Mouse (Mus musculus) forebrain, embryonic 16.5 days (tissue): ENCODE measurements around the gene Nck2. TPM values are rescaled to one million over a fixed set of nuclear protein-coding genes. Genes with fewer than 3 reads are reported as not detected.

Experiments
- ATAC-seq: fragments of 200-750 bp; cut with Nextera tagmentation; 2 replicates; pipeline ENCODE4 v1.8.0; 2017; ENCODE audit warnings: mild to moderate bottlenecking, moderate library complexity
- H3K27ac ChIP-seq: fragments of 300-500 bp; sonication (generic); 2 replicates; pipeline ENCODE4 v1.5.1; 2014; ENCODE audit warnings: low read length, control low read depth
- H3K27me3 ChIP-seq: fragments of 300-500 bp; sonication (generic); replicated peaks from 2 replicates; pipeline ENCODE4 v1.6.1; 2014; ENCODE audit warnings: low read length; ENCODE audit not compliant: control insufficient read depth, insufficient read depth
- H3K36me3 ChIP-seq: fragments of 300-500 bp; sonication (generic); 2 replicates; pipeline ENCODE4 v1.6.1; 2014; ENCODE audit not compliant: control insufficient read depth, insufficient read depth
- H3K4me1 ChIP-seq: fragments of 300-500 bp; sonication (generic); replicated peaks from 2 replicates; pipeline ENCODE4 v1.6.1; 2014; ENCODE audit warnings: low read length; ENCODE audit not compliant: control insufficient read depth, insufficient read depth
- H3K4me2 ChIP-seq: fragments of 300-500 bp; sonication (generic); 2 replicates; pipeline ENCODE4 v1.6.1; 2014; ENCODE audit warnings: mild to moderate bottlenecking, low read length, control low read depth
- H3K4me3 ChIP-seq: fragments of 300-500 bp; sonication (generic); replicated peaks from 2 replicates; pipeline ENCODE4 v1.5.1; 2014; ENCODE audit warnings: mild to moderate bottlenecking, low read length, control low read depth
- H3K9ac ChIP-seq: fragments of 300-500 bp; sonication (generic); replicated peaks from 2 replicates; pipeline ENCODE4 v1.6.1; 2014; ENCODE audit warnings: low read depth, low read length, control low read depth
- H3K9me3 ChIP-seq: fragments of 300-500 bp; sonication (generic); 2 replicates; pipeline ENCODE4 v1.6.1; 2016; ENCODE audit warnings: low read length; ENCODE audit not compliant: control insufficient read depth
- WGBS: fragments of 180-500 bp; shearing (Covaris S2); extraction: QIAGEN DNeasy Blood & Tissue Kit; methylation state at CpG from one replicate; pipeline ENCODE4 v1.1.7; 2014; 5-methylcytosine and 5-hydroxymethylcytosine counted together
- polyA plus RNA-seq: library from polyadenylated mRNA; unstranded; fragments of >200 nt; fragmentation: Nextera tagmentation; extraction: Ambion mirVana; gene quantifications from 2 replicates; pipeline ENCODE4 v1.2.1, GENCODE M21; 2015

The Nck2 gene
- polyA plus RNA-seq, 1 experiment from 2014 or later, result 53.4 TPM

DNA sequence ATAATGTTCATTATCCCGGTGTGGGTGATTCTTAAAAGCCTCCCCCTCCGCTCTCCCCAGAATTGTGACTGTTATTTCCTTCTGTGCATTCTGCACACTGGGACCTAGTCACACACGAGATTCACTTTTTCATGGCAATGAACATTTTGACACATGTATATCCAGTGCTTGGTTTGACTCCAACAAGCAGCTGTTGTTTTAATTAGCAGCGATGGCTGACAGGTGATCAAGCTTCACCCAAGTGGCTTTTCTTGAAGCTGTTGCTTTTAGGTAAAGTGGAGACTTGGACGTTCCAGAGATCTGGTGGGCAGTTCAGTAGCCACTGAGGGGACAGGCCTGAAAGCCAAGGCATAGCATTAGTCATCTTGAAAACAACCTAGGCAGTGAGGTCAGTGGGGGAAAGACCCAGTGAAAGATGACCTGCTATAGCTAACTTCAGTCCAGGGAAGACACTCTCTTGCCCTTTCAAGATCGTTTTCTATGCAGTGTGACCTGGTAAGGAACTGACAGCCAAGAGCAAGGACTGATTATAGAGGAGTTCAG, 17.3 kb upstream of the Nck2 start:
- no peaks in the 10 kb centered on the region for H3K27me3 ChIP-seq
- H3K9ac ChIP-seq, result no peak overlapping the region
- H3K4me1 ChIP-seq, result peaks cover 9% of the 10 kb centered on the region
- no peak overlapping the region for H3K4me3 ChIP-seq
- ATAC-seq, result peak; percentile 65
- H3K4me2 ChIP-seq, result no peak overlapping the region
- WGBS, result 56% methylated on average over 6 of the region's 6 CpGs
- no peaks in the 10 kb centered on the region for H3K36me3 ChIP-seq
- peak overlapping the region; percentile 50 for H3K27ac ChIP-seq
- no peaks in the 10 kb centered on the region for H3K9me3 ChIP-seq

DNA sequence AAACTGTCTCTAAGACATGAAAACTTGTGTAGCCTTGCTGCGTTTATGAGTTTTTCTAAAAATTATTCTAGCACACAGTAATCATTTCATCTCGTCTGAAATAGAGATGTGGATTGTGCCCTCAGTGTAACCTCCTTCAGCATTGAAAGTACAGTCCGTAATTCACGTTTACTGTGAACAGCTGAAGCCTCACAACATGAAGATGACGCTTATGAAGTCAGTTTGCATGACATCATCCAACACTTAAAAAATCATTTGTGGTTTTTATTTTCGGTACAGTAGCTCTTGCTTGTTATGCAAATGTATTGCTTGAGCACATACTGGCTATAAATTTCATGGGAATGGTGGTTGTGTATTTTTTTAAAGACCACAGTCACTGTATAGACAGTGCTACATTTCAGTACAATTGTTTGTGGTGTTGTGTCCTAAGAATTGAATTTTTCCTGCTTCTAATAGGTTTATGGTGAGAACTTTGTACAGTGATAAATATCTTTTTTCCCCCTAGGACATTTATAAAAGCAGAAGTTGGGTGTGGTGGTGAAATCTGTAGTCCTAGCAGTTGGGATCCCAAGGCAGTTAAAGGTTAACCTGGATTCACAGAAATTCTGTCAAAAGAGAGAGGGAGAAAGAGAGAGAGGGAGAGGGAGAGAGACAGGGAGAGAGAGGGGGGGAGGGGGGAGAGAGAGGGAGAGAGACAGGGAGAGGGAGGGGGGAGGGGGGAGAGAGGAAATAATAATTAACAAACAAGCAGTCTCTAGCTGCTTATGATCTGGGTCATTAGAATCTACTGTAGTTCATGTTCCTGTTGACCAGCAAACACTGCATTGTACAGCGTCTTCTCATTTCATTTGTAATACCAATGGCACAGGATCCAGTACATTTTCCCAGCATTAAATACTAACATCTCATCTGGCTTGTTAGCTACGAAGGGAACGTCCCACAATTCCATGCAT, 14.2 kb upstream of the Nck2 start:
- peaks cover 9% of the 10 kb centered on the region for H3K4me1 ChIP-seq
- no peaks in the 10 kb centered on the region for H3K9me3 ChIP-seq
- no peak overlapping the region for H3K4me3 ChIP-seq
- H3K27ac ChIP-seq, result no peak overlapping the region
- ATAC-seq, result no peak
- 83% methylated on average over 9 of the region's 9 CpGs for WGBS
- H3K9ac ChIP-seq, result no peak overlapping the region
- no peak overlapping the region for H3K4me2 ChIP-seq
- no peaks in the 10 kb centered on the region for H3K27me3 ChIP-seq
- no peaks in the 10 kb centered on the region for H3K36me3 ChIP-seq

DNA sequence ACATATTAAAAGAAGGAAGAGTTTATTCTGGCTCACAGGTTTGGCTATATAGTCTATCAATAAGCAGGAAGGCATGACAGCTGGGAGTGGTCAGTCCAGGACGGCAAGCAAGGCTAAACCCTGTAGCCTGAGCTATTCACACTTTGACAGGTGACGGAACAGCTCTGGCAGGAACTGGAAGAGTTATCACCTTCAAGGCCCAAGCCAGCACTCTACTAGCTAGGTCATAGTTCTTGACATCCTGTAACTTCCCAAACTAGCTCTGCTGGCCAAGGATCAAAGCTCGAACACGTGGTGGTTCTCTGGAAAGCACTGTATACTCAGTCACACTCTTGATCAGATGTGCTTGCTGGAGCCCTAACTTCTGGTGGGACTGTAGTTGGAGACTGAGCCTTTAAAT, 10.5 kb upstream of the Nck2 start:
- Histone ChIP-seq H3K36me3 (no peaks in the 10 kb centered on the region), H3K9me3 (no peaks in the 10 kb centered on the region), H3K27ac (no peak overlapping the region), H3K4me2 (no peak overlapping the region), H3K4me1 (no peaks in the 10 kb centered on the region), H3K9ac (no peak overlapping the region), H3K27me3 (no peaks in the 10 kb centered on the region), H3K4me3 (no peak overlapping the region)
- 87% methylated on average over 4 of the region's 4 CpGs for WGBS
- no peak for ATAC-seq

DNA sequence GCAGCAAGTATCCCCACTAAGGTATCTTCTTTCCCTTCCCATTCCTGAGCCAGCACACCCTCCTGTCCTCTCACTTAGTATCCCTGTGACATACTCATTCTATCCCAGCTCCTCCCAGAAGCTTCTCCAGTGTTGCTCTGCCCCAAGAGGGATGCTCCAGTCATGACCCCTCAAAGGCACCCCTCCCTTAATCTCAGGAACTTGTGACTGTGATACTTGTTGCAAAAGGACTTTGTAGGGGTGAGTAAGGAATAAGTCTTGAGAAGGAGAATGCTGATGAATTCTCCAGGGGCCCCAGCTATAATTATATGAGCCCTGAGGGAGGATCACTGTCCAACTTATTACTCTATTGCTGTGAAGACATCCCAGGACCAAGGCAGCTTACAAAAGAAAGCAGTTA, 7.8 kb upstream of the Nck2 start:
- no peaks in the 10 kb centered on the region for H3K9me3 ChIP-seq
- no peak overlapping the region for H3K4me2 ChIP-seq
- no peak overlapping the region for H3K9ac ChIP-seq
- H3K4me3 ChIP-seq, result no peak overlapping the region
- H3K27me3 ChIP-seq, result no peaks in the 10 kb centered on the region
- no peak for ATAC-seq
- H3K4me1 ChIP-seq, result no peaks in the 10 kb centered on the region
- no peak overlapping the region for H3K27ac ChIP-seq
- no peaks in the 10 kb centered on the region for H3K36me3 ChIP-seq

DNA sequence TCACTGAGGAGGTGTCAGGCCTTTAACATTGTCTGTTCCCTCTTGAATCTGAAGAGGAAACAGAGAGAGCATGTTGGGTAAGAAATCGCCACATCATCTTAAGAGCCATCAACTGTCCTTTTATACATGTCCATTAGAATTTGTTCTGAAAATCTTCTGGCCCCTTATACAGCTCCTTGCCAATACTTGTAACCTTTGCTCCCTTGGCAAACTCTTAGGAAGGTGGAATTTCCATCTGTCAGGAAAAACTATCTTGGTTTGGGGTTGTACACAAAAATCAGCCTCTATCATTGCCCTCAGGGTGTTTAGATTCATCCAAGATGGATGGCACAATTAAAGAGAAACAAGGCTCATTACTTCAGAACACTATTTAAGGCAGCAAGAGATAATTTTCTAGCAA, 5.1 kb upstream of the Nck2 start:
- WGBS, result 96% methylated on average over 1 of the region's 1 CpGs
- no peak overlapping the region for H3K9ac ChIP-seq
- no peak overlapping the region for H3K4me3 ChIP-seq
- no peaks in the 10 kb centered on the region for H3K4me1 ChIP-seq
- H3K27me3 ChIP-seq, result no peaks in the 10 kb centered on the region
- H3K4me2 ChIP-seq, result no peak overlapping the region
- no peaks in the 10 kb centered on the region for H3K9me3 ChIP-seq
- ATAC-seq, result no peak
- H3K27ac ChIP-seq, result no peak overlapping the region
- H3K36me3 ChIP-seq, result no peaks in the 10 kb centered on the region

DNA sequence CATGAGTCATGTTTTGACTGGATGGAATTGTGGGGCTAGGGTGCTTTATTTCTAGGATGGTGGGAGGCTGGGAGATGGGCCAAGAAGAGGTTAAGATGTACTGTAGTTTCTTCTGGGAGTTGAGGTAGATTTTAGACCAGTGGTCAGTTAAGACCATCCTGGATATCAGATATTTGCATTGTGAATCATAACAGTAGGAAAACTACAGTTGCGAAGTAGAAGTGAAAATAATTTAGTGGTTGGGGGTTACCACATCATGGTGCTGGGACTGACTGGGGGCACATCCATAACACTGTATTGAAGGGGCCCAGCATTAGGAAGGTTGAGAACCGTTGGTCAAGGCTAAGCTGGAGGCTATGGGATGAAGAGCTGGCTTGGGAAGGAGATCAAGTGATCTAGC, 1.8 kb upstream of the Nck2 start:
- Histone ChIP-seq H3K4me3 (no peak overlapping the region), H3K27me3 (no peaks in the 10 kb centered on the region), H3K4me1 (peaks cover 12% of the 10 kb centered on the region), H3K9me3 (no peaks in the 10 kb centered on the region), H3K9ac (no peak overlapping the region), H3K27ac (no peak overlapping the region), H3K4me2 (no peak overlapping the region), H3K36me3 (no peaks in the 10 kb centered on the region)
- no peak for ATAC-seq
- WGBS, result 93% methylated on average over 2 of the region's 2 CpGs

DNA sequence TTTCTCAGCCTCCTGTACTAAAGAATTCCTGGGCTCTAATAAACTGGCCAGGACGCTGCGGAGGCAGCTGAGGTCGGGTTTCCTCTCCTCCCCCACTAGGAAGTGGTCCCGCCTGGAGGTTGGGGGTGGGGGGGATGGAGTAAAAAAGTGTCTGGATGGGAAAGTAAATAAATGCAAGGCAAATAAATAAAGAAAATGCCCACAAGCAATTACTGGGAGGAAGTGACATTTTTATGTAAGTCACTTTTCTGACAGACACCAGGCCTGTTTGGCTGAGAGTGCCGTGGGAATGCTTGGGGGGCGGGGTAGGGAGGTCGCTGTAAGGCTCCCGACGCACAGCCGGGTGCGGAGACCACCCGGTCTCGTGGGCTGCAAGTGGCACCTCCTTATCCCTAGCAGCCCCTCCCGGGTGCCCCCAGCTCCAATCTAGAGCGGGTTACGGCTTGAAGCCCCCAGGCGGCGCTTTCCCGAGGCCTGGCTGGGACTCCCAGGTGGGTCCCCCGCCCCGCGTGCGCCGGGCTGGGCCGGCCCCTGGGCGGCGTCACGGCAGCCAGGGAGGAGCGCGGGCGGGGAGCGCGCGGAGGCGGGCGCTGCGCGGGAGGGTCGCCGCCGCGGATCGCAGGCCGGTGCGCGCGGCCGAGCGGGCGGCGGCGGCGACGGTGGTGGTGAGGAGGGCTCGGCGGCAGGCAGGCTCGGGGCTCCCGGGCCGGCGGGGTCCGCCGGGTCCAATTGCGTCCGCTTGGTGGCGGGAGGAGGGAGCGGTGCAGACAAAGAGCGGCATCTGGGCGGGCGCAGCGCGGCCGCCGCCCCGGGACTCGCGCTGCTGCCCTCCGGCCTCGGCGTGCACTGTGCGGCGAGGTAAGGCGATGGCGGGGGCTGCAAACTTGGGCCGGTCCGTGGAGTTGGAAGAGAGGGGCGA, 1.1 kb downstream of the Nck2 start:
- Histone ChIP-seq H3K4me2 (peak overlapping the region; percentile 89), H3K36me3 (no peaks in the 10 kb centered on the region), H3K9me3 (no peaks in the 10 kb centered on the region), H3K4me1 (peaks cover 28% of the 10 kb centered on the region), H3K27me3 (no peaks in the 10 kb centered on the region), H3K27ac (peak overlapping the region; percentile 91), H3K4me3 (peak overlapping the region; percentile 98), H3K9ac (peak overlapping the region; percentile 98)
- peak; percentile 97 for ATAC-seq
- WGBS, result under 1% methylated on average over 75 of the region's 86 CpGs

DNA sequence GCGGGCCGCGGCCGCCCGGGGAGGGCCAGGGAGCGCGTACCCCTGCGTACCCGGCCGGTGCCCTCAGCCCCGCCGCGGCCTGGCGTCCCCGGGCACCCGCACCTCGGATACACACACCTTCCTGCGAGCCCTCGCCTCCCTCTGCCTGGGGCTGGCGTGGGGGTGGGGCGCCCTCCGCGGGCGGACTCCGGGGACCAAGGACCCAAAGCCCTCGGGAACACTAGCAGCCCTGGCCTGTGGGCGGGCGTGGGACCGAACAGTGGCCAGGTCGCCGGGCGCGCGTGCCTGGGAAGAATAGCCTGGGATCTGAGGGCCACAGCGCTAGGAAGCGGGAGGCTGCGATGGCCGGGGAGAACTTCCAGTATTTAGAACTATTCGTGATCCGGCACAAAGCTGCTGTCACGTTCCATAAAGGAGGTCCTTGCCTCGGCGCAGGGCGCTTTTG, 1.7 kb downstream of the Nck2 start:
- Histone ChIP-seq H3K9ac (peak overlapping the region; percentile 98), H3K9me3 (no peaks in the 10 kb centered on the region), H3K4me2 (peak overlapping the region; percentile 89), H3K27me3 (no peaks in the 10 kb centered on the region), H3K27ac (peak overlapping the region; percentile 91), H3K4me1 (peaks cover 28% of the 10 kb centered on the region), H3K4me3 (peak overlapping the region; percentile 98), H3K36me3 (no peaks in the 10 kb centered on the region)
- peak; percentile 61 for ATAC-seq
- WGBS, result under 1% methylated on average over 43 of the region's 44 CpGs
